Mouse (Mus musculus): ENCODE results near the gene Arhgap32.

- TF ChIP-seq EP300 (optimal IDR thresholded peaks at IDR 0.05) (no peak), CTCF (IDR thresholded peaks at IDR 0.05; ENCODE audit: low read depth) (peak; percentile 87)
Measured at GRCm38 (mm10) chr9:32271896-32272444, 156.0 kb downstream of the Arhgap32 start.
